Mouse (Mus musculus) c-Kit-positive CD71-positive TER-119-negative erythroid progenitor cells, embryonic 14.5 days (primary cell): Measurements from ENCODE around the gene Ist1.
A peak's percentile ranks its signal among the peaks of the same experiment; 100 is the strongest.

ENCODE experiments used
- DNase-seq: peaks from one replicate; pipeline ENCODE4 v3.0.0-alpha.2; 2013; ENCODE audit warnings: low read depth

Gene Ist1

DNA sequence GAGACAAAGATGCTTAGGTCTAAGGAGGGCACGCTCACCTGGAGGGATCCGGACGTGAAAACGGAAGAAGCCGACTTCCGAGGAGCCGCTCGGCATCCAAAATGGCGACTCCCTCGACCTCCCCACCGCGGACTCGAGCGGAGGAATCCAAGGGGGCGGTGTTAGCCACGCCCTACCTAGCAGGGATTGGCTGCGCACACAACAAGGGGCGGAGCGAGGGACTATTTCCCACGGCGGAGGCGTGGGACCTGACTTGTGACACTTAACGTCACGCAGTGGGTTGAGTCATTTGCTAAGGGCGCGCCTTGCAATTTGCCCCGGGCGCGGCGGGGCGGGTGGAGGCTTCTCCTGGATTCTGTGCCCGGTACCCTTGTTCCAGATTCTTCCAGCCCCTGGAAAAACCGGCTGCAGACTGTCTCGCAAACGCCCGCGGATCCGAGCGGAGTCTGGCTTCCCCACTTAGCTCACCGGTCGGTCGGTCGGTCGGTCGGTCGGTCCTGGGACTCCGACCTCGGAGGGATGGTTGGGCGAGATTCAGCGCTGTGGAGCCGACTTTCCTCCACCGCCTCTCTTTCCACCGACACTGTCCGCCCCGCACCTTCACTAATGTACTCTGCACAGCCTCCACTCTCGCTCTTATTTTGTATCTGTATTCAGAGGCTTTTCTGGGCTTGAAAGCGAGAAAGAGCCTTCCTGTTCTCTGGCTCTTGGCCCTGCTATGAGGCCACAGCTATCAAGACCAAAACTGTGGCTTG lies at the start of gene Ist1:
Gene Ist1, minus strand, starts transcription at position 115 of the 755 bp plus-strand sequence.
- DNase-seq, result peak; percentile 100

DNA sequence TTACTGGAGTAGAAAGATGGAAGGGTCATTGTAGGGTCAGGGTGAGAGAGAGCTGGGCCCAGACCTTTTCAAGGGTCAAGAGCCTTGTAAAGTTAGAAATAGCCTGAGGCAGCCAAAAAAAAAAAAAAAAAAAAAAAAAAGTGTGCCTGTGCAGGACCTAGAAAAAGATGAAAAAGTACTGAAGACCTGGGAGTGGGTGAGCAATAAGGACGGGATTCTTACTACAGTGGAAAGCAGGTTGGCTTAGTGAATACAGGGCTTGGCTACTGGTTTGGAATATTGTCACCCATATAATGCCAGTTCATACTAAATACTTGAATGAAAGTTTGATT lies 45.0 kb upstream of the Ist1 start:
- DNase-seq, result no peak

DNA sequence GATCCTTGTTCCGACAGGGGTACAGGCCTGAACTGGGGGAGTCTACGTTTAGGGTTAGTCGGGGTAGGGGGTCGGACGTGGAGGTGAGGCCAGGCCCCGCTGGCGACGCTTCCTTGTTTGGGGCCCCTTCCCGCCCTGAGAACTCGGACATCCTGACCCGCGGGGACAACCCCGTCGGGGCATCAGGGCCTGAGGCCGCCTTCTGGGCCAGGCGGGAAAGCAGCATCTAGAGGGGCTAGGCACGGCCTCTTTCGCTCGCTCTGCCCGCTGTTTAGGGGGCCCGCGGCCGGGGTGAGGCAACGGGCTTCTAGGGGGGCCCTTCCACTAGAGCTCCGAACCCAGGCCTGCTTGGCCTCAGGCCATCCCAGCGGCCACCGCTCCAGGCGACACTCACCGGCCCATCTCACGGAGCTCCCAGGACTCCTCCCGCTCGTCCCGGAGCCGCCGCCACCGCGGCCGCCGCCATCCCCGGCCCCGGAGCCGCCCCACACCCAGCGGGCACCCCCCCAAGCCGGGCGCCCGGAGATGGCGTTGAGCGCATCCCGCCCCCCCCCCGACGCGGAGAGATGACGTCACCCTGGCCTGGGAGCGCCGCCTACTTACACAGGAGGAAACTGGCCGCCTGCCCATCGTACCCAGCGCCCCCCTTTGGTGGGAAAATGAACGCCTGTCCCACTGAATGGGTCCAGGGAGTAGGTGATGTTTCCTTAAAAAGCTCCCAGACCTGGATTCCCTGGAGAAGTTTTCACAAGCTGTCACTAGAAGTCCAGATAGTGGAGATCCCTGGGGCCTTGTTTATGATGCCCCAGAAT lies 44.4 kb upstream of the Ist1 start, which contains the start of gene Atxn1l:
Gene Atxn1l, minus strand, starts transcription at position 503 of the 812 bp plus-strand sequence.
- peak; percentile 74 for DNase-seq

DNA sequence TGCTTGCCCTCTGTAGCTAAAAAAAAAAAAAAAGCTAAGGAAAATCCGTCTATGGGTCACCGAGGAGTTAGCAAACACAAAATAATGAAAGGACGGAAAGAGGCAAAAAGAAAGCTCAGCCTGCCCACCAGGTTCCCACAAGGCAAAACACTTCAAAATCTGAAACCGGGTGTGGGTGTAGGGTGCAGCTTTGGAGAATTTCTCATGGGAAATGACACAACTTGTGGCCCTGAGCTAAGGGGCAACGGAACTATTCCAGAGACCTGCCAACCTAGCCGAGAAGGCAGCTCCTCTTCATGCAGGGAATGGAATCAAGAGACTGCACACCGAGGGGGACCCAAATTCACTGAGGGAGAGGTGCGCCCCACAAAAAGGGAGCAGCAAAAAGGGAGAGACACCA lies 43.8 kb upstream of the Ist1 start:
- no peak for DNase-seq

DNA sequence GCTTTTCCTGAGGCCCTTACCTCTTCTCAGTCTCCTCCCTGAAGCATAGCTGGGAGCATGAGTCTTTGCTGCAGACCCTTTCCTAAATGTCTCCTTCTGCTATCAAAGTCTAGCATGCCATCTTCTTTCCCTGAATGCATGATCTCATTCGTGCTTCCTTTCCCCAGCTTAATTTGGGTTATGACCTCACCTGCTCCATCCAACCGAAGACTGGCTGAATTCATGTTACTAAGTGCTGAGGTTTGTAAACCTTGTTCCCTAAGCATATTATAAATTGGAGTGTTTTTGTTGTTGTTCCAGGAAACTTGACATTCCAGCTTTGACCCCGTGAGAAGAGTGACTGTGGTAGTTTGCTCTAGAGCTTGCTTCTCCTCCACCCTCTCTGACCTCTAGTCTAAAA lies 41.0 kb upstream of the Ist1 start:
- no peak for DNase-seq

DNA sequence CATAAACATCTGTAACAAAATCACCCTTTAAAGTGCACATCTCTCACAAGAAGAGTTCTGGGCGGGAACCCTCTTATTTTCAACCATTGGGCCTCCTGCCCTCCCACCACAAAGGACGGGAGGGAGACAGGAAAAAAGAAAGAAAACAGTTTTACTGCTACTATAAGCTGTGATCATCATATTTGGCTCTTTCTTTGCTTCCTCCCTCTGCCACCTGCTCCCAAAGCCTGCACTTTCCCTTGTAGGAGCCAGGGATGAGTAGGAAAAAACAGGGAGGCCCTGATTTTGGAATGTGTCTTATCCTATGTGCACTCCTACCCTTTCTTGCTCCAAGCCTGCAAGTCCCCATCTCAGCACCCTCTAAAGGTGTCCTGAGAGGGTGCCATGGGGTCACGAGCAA lies 38.0 kb upstream of the Ist1 start:
- no peak for DNase-seq

DNA sequence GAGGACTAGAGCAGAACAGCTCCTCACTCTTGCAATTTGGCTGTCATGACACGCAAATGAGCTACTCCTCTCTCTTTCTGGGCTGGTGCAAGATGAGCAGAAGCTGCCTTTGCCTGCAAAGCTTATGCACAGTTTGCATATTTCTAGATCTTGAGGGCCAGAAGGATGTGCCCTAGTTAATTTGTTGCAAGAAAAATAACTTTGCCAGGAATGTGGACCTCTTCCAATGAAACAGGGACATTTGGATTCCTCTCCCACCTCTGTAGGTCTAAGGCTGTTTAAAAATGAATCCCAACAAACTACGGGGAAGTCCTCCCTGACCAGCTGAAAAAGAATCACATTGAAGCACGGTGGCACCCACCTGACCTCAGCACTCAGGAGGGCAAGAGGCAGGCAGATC lies 32.0 kb upstream of the Ist1 start:
- no peak for DNase-seq

DNA sequence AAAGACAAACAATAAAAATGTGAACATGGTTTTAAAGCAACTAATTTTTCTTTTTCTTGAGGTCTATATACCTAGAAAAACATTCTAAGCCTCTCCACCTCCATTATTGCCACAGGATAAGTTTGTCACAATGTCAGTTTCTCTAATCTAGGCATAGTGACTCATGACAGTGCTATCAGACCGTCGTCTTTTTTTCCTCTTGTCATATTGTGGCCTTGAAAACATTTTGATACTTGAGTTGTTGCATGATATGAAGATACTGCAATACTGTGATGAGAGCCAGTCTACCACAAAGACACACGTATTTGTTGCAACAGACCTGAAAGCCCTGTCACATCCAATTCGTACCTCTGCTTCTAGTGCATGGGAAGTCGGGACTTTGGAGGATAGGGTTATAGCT lies 21.9 kb upstream of the Ist1 start:
- no peak for DNase-seq

DNA sequence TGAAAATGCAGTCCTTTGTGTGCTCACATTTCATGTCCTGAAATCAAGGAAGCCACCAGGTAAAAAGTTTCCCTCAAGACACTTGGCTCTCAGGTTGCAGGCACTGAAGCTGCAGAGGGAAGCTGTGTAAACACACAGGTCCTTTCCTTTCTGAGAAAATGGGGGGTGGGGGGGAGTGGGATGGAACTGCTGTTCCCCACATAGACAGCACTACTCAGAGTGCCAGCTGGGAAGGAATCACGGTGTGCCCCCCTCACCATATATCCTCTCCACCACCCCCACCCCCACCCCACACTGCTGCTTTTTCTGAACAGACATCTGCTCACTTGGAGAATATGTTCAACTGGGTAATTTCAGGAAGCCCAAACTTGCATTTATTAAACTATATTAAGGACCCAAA lies 19.5 kb upstream of the Ist1 start:
- DNase-seq, result no peak

DNA sequence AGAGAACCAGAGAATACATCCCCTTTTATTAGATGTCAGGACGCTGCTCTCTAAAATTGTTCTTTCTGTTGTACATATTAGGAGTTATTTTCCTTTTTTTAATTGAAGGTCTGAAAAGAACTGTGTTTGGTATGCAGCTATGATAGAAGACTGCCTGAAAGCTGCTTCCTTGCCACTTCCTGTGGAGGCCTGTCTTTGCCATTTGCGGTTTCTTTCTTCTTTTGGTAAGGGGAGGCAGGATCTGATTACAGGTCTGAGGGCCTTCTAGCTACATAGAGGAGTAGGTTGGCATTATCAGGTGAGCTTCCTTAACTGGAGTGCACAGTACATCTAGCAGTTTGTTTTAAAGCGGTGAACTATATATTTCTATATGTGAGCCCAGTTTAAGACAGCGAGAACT lies 14.9 kb upstream of the Ist1 start:
- DNase-seq, result no peak

DNA sequence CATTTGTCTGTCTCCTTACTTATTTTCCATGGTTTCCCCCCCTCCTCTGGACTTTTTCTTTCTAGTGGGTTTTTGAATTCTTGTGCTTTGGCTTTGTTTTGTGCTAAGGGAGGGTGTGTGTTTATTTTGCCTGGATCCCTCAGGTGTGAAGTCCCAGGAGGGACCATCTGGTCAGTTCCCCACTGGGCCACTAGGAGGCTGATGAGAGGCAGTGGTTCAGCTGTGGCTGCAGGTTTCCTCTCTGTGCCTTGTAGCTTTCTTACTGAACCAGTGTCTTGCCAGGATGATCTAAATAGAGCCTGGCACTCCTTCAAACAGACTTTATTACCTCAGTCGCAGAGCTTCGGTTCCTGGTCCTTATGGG lies 13.8 kb upstream of the Ist1 start:
- peak; percentile 65 for DNase-seq

DNA sequence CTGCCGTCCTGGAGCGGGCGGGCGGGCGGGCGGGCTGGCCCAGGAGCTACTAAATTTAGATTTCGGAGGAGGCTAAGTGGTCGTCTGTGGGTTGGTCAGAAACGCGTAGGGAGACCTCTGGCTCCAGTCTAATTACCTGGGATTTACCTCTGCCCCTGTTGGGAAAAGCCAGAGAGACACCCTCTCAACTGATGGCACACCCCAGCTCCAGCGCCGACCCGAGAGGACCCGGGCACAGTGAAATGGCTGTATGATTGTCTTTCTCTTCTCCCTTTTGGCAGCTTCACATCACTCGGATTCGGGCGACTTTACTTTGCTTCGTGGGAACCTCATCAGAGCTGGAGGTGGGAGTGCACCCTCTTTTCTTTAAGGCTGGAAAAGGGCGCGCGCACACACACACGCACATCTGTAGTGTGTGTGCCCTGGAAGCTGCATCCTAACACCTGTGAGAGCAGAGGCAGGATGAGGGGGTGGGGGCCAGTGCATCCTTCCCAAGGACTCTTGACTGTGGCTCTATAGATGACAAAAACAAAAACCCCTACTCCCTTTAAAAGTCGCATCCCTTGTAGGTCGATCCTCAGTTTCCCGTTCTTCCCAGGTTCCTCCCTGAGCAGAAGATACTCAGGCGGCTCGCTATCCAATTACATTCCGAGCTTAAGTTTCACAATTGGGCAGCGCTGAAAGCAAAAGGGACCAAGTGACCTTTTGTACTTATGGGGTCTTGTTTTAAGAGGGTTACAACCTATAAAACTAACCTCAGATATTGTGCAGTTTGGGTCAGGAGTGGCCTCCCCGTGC lies 13.2 kb upstream of the Ist1 start:
- peak; percentile 25 for DNase-seq

DNA sequence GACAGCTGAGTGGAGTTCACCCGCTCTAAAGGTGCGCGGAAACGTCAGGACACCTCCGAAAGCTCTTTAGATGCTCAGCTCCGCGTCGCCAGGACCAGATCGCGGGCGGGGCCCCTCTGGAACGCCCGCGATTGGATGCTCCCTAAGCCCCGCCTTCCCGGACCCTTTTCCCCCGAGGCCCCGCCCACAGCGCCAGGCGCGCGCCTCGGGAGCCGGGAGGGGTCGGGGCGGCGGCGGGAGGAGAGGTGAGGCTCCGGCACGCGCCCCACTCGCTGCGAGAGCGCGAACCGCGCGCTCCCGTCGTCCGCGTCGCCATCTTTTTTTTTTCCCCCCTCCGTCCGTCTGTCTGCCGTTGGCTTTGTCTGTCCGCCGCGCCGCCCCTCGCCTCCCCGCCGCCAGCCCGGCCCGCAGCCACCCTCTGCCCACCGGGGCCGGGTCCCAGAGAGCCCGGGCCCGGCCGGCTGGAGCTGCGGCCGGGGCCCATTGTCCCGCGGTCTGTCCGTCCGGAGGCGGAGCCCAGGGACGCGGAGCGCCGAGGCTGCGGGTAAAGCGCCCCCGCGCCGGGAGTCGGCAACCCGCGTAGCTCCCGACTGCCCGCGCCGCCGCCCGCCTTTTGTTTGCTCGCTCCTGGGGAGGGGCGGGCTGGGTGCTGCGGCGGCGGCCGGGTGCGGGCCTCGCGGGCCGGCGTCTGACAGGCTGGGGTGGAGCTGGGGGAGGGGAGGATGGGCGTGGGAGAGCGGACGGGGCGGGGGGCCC lies 12.4 kb upstream of the Ist1 start, which contains the start of gene Zfp821:
Gene Zfp821, plus strand, starts transcription at position 227 of the 756 bp plus-strand sequence.
- DNase-seq, result peak; percentile 95

DNA sequence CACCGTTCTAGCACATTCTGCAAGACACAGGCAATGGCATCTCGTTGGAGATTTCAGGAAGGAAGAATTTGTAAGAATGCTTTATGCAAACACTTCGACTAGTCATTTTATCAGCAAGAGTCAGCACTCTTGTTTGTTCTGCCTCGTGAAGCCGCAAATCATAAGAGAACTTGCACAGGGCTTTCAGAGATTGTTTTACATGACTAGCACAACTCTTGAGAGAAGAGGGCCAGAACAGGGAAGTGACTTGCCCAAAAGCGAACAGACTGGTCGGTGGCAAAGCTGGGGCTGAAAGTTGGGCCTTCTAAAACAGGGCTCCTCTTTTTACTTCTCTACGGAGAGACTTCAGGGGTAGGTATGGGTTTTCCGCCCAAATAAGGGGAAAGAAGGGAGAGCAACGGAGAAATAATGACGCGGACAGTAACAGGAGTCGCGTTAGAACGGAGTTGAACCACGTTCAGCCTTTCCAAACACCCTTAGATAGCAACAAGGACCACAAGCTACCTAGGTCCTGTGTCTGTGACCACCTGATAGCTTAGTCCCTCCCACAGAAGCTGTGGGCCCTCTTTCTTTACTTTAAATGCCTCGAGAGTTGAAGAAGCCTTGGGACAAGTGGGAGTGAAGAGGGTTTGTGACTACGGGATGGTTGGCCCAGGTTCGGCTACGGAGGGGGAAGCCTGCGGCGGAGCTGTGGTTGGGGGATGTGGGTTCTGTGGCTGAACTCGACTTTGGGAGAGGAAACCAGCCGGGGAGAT lies 11.7 kb upstream of the Ist1 start:
- DNase-seq, result peak; percentile 25

DNA sequence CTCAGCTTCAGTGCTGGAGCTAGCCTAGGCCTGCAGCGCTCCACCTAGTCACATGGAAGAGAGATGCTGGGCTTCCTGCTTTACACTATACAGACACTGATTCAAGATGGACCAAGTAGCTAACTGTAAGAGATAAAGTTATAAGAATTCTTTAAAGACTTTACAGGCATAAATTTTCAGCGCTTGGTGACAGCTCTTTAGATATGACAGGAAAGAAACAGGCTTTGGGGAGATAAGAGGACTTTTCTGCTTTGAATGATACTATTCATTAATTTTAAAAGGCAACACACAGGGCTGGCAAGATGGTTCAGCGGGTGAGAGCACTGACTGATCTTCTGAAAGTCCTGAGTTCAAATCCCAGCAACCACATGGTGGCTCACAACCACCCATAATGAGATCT lies 5.4 kb upstream of the Ist1 start:
- no peak for DNase-seq

DNA sequence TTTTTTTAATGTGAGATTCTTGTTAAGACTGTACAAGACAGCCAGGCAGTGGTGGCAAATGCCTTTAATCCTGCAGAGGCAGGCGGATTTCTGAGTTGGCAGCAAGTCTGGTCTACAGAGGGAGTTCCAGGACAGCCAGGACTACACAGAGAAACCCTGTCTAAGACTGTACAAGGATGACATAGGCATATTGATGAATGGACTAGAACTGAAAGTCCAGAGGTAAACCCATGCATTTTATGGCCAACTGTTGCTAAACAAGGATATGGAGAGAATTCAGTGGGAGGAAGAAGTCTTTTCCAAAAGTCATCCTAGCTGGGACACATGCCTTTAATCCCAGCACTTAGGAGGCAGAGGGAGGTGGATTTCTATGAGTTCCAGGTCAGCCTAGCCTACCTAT lies 4.7 kb upstream of the Ist1 start:
- no peak for DNase-seq

DNA sequence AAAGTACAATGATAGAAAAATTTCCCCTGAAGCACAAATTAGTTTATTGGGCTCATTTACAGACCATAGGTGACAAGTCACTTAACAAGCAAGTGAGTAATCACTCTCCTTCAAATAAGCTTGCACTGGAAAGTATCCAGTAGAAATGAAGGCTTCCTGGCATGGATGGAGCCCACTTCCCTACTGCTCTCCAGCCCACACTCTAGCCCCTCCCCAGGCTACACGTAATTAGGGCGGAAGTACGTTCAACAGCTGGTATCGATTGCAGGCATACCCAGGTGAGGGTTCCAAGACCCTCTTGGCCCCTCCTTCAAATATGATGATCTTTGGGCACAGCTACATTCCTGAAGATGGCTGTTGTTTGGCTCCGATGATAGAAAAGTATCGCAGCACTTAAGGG lies 1.1 kb upstream of the Ist1 start:
- no peak for DNase-seq

DNA sequence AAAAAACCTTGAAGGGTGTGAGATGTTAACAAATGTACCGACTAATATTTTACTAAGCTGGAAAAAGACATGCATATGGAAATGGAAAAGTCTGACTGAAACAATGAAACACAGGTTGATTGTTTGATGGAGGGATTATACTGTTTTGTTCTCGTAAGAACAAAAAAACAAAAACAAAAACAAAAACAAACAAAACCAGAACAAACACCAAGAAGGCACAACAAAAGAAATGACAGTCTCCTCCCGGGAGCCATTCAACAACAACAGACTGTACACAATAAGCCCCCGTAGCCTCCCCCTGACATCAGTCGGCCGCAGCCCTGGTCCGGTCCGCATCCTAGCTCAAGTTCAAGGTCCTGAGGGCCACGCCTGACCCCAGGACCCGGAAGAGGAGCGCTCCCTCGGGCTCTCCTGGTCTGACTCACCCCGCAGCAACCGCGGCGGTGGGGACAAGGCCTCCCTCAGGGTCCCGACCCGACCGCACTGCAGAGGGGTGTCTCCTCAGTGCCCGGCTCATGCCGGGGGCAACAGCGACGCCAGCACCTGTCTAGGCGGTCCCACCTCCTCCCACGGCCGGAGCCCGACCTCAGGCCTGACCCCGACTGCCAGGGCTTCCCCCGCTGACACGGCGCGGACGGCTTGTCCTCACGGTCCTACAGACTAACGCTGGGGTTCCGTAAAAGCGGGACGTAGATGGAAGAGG lies 466 bp downstream of the Ist1 start:
- DNase-seq, result peak; percentile 36

DNA sequence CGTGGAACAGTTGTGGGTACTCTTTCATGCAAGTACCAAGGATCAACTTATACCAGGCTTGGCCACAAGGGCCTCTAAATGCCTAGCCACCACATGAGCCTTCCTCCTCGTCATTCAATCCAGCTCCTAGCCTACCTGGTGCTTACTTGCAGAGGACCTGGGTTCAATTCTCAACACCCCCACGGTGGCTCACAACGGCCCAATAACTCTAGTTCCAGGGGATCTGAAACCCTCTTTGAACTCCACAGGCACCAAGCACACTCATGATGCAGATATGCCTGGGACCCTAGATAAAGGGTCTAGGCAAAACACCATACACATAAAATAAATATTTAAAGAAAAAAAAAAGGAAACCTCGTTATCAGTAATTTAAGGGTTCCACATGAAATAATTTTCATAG lies 1.3 kb downstream of the Ist1 start:
- DNase-seq, result peak; percentile 27

DNA sequence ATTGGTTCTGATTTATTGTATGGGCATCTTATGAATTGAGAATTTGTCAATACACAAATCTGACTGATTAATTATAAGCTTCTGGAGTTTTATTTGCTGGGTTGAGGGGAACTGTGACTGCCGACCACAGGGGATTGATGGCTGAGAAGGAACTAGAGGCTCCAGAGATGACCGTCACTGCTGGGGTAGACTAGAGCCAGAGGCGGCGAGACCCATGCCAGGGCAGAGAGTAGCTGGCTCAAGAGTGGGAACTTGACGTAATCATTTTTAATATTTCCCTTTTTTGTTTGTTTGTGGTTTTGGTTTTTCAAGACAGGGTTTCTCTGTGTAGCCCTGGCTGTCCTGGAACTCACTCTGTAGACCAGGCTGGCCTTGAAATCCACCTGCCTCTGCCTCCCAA lies 5.8 kb downstream of the Ist1 start:
- DNase-seq, result no peak

DNA sequence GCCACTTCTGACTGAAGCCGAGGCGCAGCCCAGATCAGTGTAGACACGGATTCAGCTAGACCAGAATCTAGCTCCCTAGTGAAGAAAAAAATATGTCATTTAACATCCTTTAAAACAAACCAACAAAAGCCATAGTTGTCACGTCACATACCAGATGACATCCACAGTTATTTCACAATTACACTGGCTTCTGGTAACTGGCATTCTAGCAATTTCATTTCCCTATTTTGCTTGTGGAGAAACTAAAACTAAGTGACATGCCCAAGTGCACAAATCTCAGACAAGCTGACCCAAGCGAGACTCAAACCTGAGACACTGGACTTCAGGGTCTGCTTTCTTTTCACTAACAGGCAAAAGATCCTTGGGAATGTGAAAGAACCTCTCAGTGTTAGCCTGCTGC lies 10.9 kb downstream of the Ist1 start:
- DNase-seq, result no peak
